Mouse (Mus musculus) thymus, postnatal 0 days (tissue): ENCODE data around the gene Hoxb5. TPM values are rescaled to one million over a fixed set of nuclear protein-coding genes. Genes with fewer than 3 reads are reported as not detected.

ENCODE experiments used
- DNase-seq: peaks from one replicate; pipeline ENCODE4 v3.0.0-alpha.2; 2015; ENCODE audit warnings: low spot score
- microRNA counts: library from miRNA; unstranded; fragments of <30 nt; microRNA quantifications from one replicate; lab custom pipeline; 2015
- microRNA-seq: library from miRNA; unstranded; fragments of <30 nt; microRNA quantifications from one replicate; pipeline ENCODE4, GENCODE M21; 2016; ENCODE audit warnings: borderline number of aligned reads
- polyA plus RNA-seq: library from polyadenylated mRNA; unstranded; fragments of >200 nt; fragmentation: Nextera tagmentation; extraction: Ambion mirVana; gene quantifications from 2 replicates; pipeline ENCODE4 v1.2.1, GENCODE M21; 2015

The Hoxb5 gene
- polyA plus RNA-seq, 1 experiment from 2014 or later = 0.16 TPM

GRCm38 (mm10) chr11:96351312-96351711 lies 48.2 kb downstream of the Hoxb5 start:
- no peak for DNase-seq

DNA sequence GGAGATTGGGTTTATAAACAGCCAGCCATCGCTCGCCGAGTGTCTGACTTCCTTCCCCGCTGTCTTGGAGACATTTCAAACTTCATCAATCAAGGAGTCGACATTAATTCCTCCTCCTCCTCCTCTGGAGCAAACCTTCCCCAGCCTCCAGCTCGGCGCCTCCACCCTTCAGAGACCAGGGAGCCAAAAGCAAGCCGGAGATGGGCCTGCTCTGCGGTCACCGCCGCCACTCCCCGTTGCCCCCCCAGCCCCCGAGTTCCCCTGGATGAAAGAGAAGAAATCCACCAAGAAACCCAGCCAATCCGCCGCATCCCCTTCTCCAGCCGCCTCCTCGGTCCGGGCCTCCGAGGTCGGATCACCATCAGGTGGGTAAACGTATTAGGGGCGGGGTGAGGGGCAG lies 48.7 kb downstream of the Hoxb5 start:
- no peak for DNase-seq

DNA sequence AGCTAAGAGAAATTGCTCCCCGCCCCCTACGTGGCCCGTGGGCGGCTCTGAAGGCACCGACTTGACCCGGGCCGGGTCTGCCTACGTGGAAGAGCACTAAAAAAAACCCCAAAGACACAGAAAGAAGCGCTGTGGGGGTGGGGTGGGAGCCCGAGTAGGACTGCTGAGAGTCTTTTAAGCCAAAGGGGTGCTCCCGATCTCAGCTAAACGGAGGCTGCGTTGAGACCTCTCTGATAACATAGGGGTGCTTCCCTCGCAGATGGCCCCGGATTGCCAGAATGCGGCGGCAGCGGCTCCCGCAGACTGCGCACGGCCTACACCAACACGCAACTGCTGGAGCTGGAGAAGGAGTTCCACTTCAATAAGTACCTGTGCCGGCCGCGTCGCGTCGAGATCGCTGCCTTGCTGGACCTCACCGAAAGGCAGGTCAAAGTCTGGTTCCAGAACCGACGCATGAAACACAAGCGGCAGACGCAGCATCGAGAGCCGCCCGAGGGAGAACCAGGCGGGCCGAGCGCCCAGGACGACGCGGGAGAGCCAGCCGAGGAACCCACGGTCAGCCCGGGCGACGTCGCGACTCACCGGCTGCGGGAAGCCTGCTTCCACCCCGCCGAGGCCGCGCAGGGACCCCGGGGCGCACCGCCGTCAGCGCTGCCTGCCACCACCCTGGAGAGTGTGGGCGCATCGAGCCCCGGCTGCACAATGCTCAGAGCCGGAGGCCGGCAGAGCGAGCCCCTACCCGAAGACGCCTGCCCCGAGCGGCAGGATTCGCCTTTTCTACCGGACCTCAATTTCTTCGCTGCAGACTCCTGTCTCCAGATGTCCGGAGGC lies 49.8 kb downstream of the Hoxb5 start:
- no peak for DNase-seq

GRCm38 (mm10) chr11:96353522-96353841 lies 50.3 kb downstream of the Hoxb5 start:
- DNase-seq = no peak

DNA sequence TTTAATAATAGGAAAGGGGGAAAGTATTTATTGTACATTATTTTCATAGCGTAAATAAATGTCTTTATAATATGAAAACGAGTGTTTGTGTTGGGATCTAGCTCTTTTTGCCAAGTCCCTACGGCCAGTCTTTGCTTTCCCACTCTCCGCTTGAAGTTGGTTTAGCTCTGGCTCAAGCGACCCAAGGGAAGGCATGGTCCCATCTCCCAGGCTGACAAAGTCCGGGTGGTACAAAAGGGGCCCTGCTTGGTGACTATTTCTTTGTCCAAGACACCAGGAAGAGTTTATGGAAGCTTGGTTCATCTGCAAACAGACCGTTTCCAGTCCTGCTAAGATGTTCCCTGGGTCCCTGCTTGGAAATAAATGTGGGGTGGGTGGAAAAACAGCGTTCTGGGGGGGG lies 50.8 kb downstream of the Hoxb5 start:
- DNase-seq = no peak

DNA sequence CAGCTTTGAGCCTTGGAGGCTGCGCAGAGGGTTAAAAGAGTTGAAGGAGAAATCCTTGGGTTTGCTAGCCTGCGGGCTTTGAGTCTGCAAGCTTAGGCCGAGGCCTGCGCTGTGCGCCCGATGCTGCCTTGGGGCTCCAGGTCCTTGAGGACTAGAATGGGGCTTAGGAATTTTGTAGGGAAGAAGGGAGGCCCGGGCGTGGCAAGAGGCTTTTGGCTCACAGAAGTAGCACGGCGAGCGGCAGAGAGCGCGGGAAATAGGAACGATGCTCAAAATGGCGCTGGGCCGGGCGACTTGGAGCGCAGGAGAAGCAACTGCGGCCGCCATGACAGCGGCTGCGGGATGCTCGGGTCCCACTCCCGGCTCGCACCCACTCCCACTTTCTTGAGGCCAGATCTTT lies 51.2 kb downstream of the Hoxb5 start:
- DNase-seq = no peak

DNA sequence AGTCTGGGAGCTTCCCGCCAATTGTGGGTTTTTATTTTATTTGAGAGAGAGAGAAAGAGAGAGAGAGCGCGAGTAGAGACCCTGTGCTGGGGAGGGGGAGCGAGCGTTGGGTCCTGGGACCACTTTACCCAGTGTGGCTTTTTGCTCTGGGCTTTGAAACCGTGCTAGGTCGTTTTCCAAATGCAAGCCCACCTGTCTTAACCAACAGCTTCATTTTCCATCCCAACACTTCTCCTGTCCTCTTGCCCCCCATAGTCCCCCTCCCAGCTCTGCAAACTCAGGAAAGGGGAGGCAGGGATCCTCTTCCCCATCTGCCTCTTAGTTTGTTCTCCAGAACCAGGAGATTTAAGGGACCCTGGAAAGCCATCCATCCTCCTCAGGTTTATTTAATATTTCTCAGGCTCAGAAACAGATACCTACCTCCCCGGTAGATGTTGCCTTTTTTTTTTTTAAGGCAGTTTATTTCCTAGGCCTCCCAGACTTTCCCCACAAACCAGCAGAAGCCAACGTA lies 51.7 kb downstream of the Hoxb5 start:
- DNase-seq = no peak

MicroRNAs within 50 kb of the gene (microRNA counts, 519-probe panel; counts per million panel counts)
- 473 counts per million, percentile 71 among the panel's probes with 10 or more counts for microRNA mmu-miR-10a (lab: Ali Mortazavi, UCI)
- microRNA mmu-miR-196a (lab: Ali Mortazavi, UCI) = 473 counts per million, percentile 71 among the panel's probes with 10 or more counts

Small RNAs within 50 kb of the gene (microRNA-seq; reads per million reads assigned to microRNA genes)
- gene Mir10a = 1,238 reads per million, percentile 74 among the genes with 10 or more reads in this experiment
- gene Mir196a-1 = not detected

Other genes with a start within 250 kb of the Hoxb5 start
- gene Ube2z, start 237.9 kb upstream of the Hoxb5 start, polyA plus RNA-seq = 27.1 and 28.4 TPM in 2 replicates
- 610 and 662 TPM in 2 replicates for gene Atp5g1, start 227.7 kb upstream of the Hoxb5 start, polyA plus RNA-seq
- gene Calcoco2, start 191.4 kb upstream of the Hoxb5 start, polyA plus RNA-seq = 0.13 and 0.20 TPM in 2 replicates
- gene Ttll6, start 169.6 kb upstream of the Hoxb5 start, polyA plus RNA-seq = 0.05 and 0.12 TPM in 2 replicates
- 0.43 and 0.54 TPM in 2 replicates for gene Hoxb13, start 109.0 kb upstream of the Hoxb5 start, polyA plus RNA-seq
- 0.09 TPM in 1 of 2 replicates, not detected in the other for gene Hoxb9, start 31.9 kb upstream of the Hoxb5 start, polyA plus RNA-seq
- not detected in 2 replicates for gene Hoxb8, start 21.4 kb upstream of the Hoxb5 start, polyA plus RNA-seq
- 0.19 TPM in 1 of 2 replicates, not detected in the other for gene Hoxb7, start 16.7 kb upstream of the Hoxb5 start, polyA plus RNA-seq
- gene Hoxb6, start 10.9 kb upstream of the Hoxb5 start, polyA plus RNA-seq = 0.10 TPM in 1 of 2 replicates, not detected in the other
- gene Hoxb4, start 14.9 kb downstream of the Hoxb5 start, polyA plus RNA-seq = 0.09 and 0.20 TPM in 2 replicates
- 0.18 and 0.30 TPM in 2 replicates for gene Hoxb3, start 20.0 kb downstream of the Hoxb5 start, polyA plus RNA-seq
- gene Hoxb2, start 47.2 kb downstream of the Hoxb5 start, polyA plus RNA-seq = 1.3 and 1.4 TPM in 2 replicates
- gene Hoxb1, start 62.4 kb downstream of the Hoxb5 start, polyA plus RNA-seq = not detected in 2 replicates
- gene Skap1, start 161.3 kb downstream of the Hoxb5 start, polyA plus RNA-seq = 376 and 450 TPM in 2 replicates